In genomic region chr4:132446105-132446504, GRCm38 (mm10) we compare ENCODE assay signal across 21 mouse cellular contexts. TPM values are rescaled to one million over a fixed set of nuclear protein-coding genes. Genes with fewer than 3 reads are reported as not detected.
DNase-seq lines count a peak whose midpoint lies in the region; TF ChIP-seq lines count a peak whose summit lies in the region.
"Had no signal": no experiment of that assay in that cellular context is flagged by ENCODE, and none has a peak within 500 bp of the region (broad histone marks: within the 10 kb centered on the region; RNA-seq: fewer than 3 reads in every experiment).

No protein-coding gene starts in this region.

- peak overlapping the region; percentile 69; the same call in 1 of the 2 replicates for H3K27ac ChIP-seq in kidney, adult 2 months (ENCODE audit: insufficient read depth, low read depth, low read length)
- H3K27ac ChIP-seq: embryonic facial prominence, embryonic 13.5 days; forebrain, embryonic 13.5 days; gastrocnemius, adult 2 months; hindbrain, embryonic 13.5 days; midbrain, embryonic 10.5 days; stomach, postnatal 0 days had no signal

- no peak overlapping the region for H3K4me3 ChIP-seq in kidney, adult 2 months (ENCODE audit: insufficient read depth, low read depth, low read length)
- no peak overlapping the region for H3K4me3 ChIP-seq in myocyte
- H3K4me3 ChIP-seq in lung, adult 2 months (replicated peaks; ENCODE audit: extremely low read depth, low read depth, low read length) = no peak overlapping the region
- H3K4me3 ChIP-seq: embryonic facial prominence, embryonic 13.5 days; erythroblast, embryonic 14.5 days; forebrain, embryonic 13.5 days; gastrocnemius, adult 2 months; hindbrain, embryonic 13.5 days; midbrain, embryonic 10.5 days had no signal

- DNase-seq in kidney, adult 2 months = peak; percentile 61
- DNase-seq in kidney, postnatal 4 days = no peak
- DNase-seq in 416B (ENCODE audit: low read depth) = peak; percentile 89
- DNase-seq in adrenal gland, postnatal 14 days = peak; percentile 14
- no peak for DNase-seq in cerebellum, postnatal 4 days (ENCODE audit: low spot score in 2 of 2)
- DNase-seq in lung, adult 2 months = no peak
- DNase-seq: cerebellum, adult 11-12 months; cerebellum, postnatal 14 days; embryo, embryonic 11 days; gastrocnemius, adult 2 months; heart, postnatal 36 days; layer of hippocampus, postnatal 36 days; liver, postnatal 0 days; lung, postnatal 10 days had no signal

- H3K27me3 ChIP-seq in kidney, adult 2 months (replicated peaks; ENCODE audit: control insufficient read depth, insufficient read depth, low read length) = no peaks in the 10 kb centered on the region
- H3K27me3 ChIP-seq in myocyte (ENCODE audit: control insufficient read depth, insufficient read depth, insufficient read length) = no peaks in the 10 kb centered on the region
- H3K27me3 ChIP-seq: embryonic facial prominence, embryonic 13.5 days; forebrain, embryonic 13.5 days; hindbrain, embryonic 13.5 days had no signal

- H3K4me1 ChIP-seq in kidney, adult 2 months (ENCODE audit: control insufficient read depth, insufficient read depth, low read length) = no peaks in the 10 kb centered on the region
- no peaks in the 10 kb centered on the region for H3K4me1 ChIP-seq in lung, adult 2 months (ENCODE audit: control insufficient read depth, insufficient read depth, low read length)
- H3K4me1 ChIP-seq: embryonic facial prominence, embryonic 13.5 days; forebrain, embryonic 13.5 days; hindbrain, embryonic 13.5 days; midbrain, embryonic 10.5 days had no signal

- no peaks in the 10 kb centered on the region for H3K79me2 ChIP-seq in myocyte (ENCODE audit: control insufficient read depth, insufficient read depth)

- peak overlapping the region; percentile 38 for H3K4me2 ChIP-seq in myocyte (ENCODE audit: low read depth)
- H3K4me2 ChIP-seq: embryonic facial prominence, embryonic 13.5 days; forebrain, embryonic 13.5 days; hindbrain, embryonic 13.5 days had no signal

- no peak for TF ChIP-seq POLR2A in kidney, adult 2 months (IDR thresholded peaks at IDR 0.05; ENCODE audit: low read depth, low read length)
- TF ChIP-seq POLR2A in myocyte (IDR thresholded peaks at IDR 0.05; ENCODE audit: insufficient read length, low read depth) = no peak
- no peak for TF ChIP-seq POLR2A in lung, adult 2 months (IDR thresholded peaks at IDR 0.05; ENCODE audit: borderline replicate concordance, extremely low read depth, low read depth, low read length)

- no peaks in the 10 kb centered on the region for H3K36me3 ChIP-seq in kidney, adult 2 months (ENCODE audit: control insufficient read depth, insufficient read depth, low read length)
- no peaks in the 10 kb centered on the region for H3K36me3 ChIP-seq in myocyte (ENCODE audit: control insufficient read depth, insufficient read depth)
- H3K36me3 ChIP-seq: embryonic facial prominence, embryonic 13.5 days; hindbrain, embryonic 13.5 days; midbrain, embryonic 10.5 days had no signal

- TF ChIP-seq CTCF in kidney, adult 2 months (conservative IDR thresholded peaks at IDR 0.05; ENCODE audit: insufficient read depth, insufficient read length, low read depth, low read length) = no peak
- TF ChIP-seq CTCF in lung, adult 2 months (IDR thresholded peaks at IDR 0.05; ENCODE audit: insufficient read depth, low read length) = no peak

- no peak overlapping the region for H3ac ChIP-seq in myocyte (ENCODE audit: control insufficient read depth, insufficient read length)

- 72% methylated on average over 12 of the region's 12 CpGs for WGBS in kidney, adult 2 months
- WGBS in lung, adult 2 months = 58% methylated on average over 12 of the region's 12 CpGs

TF ChIP-seq in myocyte, 11 proteins besides CTCF, POLR2A, EP300 and RAD21:
- TF ChIP-seq SRF (IDR thresholded peaks at IDR 0.05; ENCODE audit: control insufficient read depth, insufficient read length, low read depth) (no peak), REST (IDR thresholded peaks at IDR 0.05; ENCODE audit: insufficient read depth, insufficient read length) (no peak), POLR2AphosphoS2 (IDR thresholded peaks at IDR 0.05; ENCODE audit: insufficient read length, low read depth) (no peak), MYOD1 (IDR thresholded peaks at IDR 0.05; ENCODE audit: control insufficient read depth in 1 of 3, insufficient read length in 2 of 3, low read depth in 2 of 3) (no peak), E2F4 (IDR thresholded peaks at IDR 0.05; ENCODE audit: insufficient read depth) (no peak), MYOG (IDR thresholded peaks at IDR 0.05; ENCODE audit: control insufficient read depth in 1 of 3, insufficient read depth in 1 of 3, insufficient read length in 2 of 3, low read depth in 2 of 3) (no peak), MAX (IDR thresholded peaks at IDR 0.05; ENCODE audit: low read depth) (no peak), TCF3 (IDR thresholded peaks at IDR 0.05; ENCODE audit: insufficient read length, low read depth) (no peak), USF1 (IDR thresholded peaks at IDR 0.05; ENCODE audit: low read depth) (no peak), TCF12 (IDR thresholded peaks at IDR 0.05; ENCODE audit: insufficient read depth, poor library complexity, severe bottlenecking) (no peak), CEBPB (IDR thresholded peaks at IDR 0.05; ENCODE audit: insufficient read depth, poor library complexity, severe bottlenecking) (no peak)

RNA-seq across cellular contexts. Expression of gene Med18, which starts 17.6 kb away (rescaled TPM):
- polyA plus RNA-seq in kidney, adult 2 months (2012; rRNA removed) = 2.4 and 2.9 TPM in 2 replicates
- total RNA-seq in adrenal gland, postnatal 14 days (2021) = 7.8 and 10.7 TPM in 2 replicates
- polyA plus RNA-seq in myocyte (2012; fragmentation: generic; extraction: Trizol) = 5.3 TPM
- polyA plus RNA-seq in lung, adult 2 months (2012; rRNA removed) = 2.9 and 4.3 TPM in 2 replicates

RNA-seq across cellular contexts. Expression of gene Phactr4, which starts 23.8 kb away (rescaled TPM):
- polyA plus RNA-seq in kidney, adult 2 months (2012; rRNA removed) = 19.5 and 25.2 TPM in 2 replicates
- 40.3 and 46.2 TPM in 2 replicates for total RNA-seq in adrenal gland, postnatal 14 days (2021)
- polyA plus RNA-seq in myocyte (2012; fragmentation: generic; extraction: Trizol) = 15.8 TPM
- polyA plus RNA-seq in lung, adult 2 months (2012; rRNA removed) = 11.3 and 13.4 TPM in 2 replicates

Comparison
In these comparisons a context has a peak if more than half of its experiments do, and no peak if none do; other contexts are left out.
1. DNase-seq: peak in kidney, adult 2 months (single experiment), 416B (single experiment) and adrenal gland, postnatal 14 days (single experiment); none in kidney, postnatal 4 days (0 of 2), cerebellum, postnatal 4 days (0 of 2) and lung, adult 2 months (single experiment).